Mouse (Mus musculus) liver (tissue): Measurements from ENCODE around the gene Zfp385a.

ENCODE experiments used
- DNase-seq: peaks from one replicate; pipeline ENCODE4 v3.0.0-alpha.2; 2020; ENCODE audit warnings: mixed read lengths

The Zfp385a gene

DNA sequence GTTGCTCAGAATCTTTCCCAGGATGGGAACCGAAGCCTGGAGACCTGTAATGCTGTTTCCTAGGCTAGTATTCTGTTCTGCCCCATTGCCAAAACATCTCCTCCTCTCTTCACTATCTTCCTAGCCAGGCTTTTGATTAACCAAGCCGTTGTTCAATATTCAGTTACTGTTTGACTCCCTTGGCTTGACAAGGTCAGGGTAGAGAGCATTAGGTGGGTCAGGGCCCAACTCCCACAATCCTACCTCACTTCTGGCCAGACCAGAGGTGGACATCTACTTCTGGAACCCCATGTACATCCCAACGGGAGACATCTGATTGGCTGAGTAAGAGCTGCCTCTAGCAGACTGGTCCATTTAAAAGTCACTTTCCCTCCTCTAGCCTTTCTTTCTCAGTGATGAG lies 23.1 kb upstream of the Zfp385a start:
- no peak for DNase-seq

DNA sequence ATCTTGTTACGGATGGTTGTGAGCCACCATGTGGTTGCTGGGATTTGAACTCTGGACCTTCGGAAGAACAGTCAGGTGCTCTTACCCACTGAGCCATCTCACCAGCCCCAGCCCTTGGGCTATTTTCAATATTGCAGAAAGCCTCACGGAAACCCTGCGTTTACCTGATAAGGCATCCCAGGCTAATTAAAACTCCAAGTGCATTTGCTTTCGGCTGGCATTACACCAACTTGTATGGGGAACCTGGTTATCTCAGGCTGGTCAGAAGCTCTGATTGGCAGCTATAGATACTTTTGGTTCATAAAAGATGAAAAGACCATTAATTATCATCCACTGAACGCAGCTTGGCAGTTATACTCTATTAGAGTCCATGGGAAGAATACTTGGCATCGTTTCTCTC lies 22.4 kb upstream of the Zfp385a start:
- DNase-seq = peak; percentile 60

DNA sequence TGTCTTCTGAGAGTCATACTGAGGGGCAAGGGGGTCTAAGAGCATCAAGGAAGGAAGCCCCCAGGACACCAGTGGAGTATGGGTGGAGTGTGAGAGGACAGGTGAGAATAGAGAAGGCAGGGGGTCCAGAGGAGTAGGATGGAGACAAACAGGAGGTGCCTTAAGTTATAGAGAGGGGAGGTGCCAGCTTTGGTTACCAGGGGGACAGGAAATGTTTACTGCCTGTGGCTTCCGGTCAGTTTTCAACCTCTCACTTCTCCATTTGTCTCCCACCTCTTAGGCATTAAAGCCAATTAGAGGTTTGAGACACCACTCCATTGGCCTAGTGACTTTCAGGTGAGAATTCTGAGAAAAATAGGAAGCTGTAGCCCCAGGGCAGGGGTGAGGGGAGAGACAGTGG lies 21.4 kb upstream of the Zfp385a start:
- DNase-seq = no peak

DNA sequence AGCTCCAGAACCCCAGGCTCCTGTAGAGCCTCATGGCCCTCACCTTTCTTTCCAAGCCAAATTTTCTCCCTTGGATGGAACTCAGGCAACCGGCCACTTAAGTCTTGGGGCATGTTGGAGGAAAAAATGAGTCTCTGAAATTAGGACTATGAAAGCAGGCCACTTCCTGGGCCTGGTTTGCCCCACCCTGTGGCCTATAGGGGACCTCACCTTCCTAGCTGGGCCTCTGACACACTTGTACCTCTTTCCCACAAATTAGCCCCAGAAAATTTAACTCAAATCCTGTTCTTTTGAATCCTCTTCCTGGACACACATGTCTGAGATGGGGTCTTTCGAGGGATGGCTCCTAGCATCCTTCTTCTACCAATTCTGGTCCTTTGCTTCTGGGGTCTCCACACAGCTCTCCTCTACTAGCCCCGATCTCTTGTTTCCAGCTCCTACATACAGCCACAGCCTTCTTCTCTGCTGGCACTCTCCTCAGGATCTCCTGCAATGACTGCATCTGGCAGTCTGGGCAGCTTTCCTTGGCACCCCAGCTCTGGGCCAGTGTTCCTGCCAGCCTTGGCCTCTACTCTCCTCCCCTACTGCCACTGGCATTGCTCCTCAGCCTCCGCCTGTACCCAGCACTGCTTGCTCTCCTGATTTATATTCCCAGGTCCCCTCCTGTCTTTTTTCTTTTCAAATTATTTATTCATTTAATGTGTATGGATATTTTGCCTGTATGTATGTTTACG lies 20.1 kb upstream of the Zfp385a start:
- no peak for DNase-seq

DNA sequence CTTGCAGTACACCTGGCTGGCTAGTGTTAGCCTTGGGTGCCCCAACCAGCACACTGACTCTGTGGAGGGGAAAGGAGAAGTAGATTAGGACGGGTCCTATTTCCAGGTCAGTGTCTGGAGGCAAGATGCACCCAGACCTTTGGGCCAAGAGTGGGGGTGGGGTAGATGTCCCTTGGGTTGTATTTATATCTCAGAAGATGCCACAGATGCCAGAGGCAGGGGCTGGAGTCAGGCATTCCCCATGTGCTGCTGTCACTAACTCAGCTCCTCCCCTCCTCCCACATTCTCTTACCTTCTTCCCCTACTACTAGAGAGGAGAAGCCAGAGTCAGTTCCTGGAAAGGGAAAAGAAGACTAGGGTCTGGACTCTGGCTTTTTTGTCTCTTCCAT lies 19.2 kb upstream of the Zfp385a start:
- no peak for DNase-seq

DNA sequence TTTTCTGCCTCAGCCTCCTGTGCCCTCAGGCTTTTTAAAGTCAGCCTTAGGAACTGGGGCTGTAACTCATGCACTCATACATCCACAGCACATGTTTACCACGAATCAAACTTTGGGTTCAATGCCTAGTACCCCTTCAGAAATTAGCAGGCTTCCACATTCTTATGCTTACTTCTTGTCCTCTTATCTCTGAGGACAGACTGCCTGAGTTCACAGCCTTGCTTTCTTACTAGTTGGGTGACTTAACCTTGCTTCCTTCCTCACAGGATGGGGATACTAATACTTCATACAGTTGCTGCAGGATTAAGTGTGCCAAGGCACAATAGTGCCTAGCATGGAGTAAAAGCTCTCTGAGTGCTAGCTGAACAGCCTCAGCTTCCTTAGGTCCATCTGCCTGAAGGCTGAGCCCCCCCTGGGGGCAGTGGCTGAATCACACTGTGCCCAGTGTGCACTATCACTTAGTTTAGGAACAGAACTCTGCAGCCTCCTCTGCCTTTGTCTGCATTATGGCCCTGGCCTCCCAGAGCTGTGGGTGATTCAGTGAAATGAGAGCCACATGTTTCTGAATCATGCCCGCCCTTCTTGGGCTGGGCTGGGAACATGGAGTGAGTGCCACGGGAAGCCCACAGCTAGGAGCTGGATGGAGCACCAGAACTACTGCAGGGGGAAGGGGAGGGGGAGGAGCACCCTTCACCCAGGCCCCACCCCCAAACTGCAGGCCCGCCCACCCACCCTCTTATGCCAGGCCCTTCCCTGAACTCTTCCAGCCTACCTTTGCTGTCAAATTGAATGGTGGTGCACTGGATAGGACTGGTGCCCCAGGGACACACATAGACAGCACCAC lies 18.6 kb upstream of the Zfp385a start:
- peak; percentile 23 for DNase-seq

DNA sequence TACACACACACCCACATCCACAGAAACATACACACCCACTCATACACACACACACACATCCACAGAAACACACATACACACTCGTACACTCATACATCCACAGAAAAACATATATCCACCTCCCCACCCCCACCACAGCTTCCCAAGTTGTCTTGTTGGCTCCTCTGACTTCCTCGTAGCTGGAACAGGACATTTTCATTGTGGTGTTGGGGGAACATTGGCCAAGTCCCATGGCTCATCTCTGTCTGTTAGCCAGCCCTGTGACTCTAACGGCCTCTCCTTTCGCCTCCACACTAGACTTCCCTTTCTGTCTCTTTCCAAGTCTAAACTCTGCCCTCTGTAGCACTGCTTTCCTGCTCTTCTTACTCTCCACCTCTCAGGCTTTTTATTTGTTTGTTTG lies 17.9 kb upstream of the Zfp385a start:
- no peak for DNase-seq

DNA sequence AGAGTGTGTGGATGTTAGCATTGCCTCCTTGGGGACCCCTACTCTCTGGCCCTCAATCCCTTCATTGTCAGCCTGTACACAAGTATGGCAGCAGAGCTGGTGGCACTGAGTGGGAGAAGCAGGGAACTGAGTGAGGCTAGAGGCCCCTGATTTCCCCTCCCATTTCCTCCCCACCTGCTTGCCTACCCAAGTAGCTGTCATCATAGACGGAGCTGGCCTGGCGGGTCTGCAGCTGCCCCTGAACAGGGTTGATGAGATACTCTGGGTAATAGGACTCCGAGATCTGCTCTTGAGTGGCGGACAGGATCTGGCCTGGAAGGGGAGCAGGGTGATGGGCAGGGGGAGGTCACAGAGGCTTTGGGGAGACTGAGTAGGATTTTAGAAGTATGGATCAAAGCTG lies 16.2 kb upstream of the Zfp385a start:
- DNase-seq = no peak

DNA sequence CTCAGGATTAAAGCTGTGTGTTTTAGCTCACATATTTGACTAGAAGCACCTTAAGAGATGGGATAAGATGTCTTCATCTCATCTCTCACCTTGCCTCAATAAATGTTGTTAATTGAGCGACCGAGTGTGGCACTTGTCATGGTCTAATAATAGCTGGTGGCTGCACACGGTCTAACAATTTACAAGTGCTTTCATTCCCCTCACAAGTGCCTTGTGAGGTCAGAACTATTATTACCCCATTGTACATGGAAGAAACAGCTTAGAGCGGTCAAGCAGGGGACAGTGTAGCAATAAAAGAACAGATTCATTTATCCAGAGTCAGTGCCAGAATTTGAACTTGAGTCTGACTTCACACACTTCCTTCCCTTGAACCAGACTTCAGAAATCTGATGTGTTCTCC lies 15.5 kb upstream of the Zfp385a start:
- DNase-seq = no peak

DNA sequence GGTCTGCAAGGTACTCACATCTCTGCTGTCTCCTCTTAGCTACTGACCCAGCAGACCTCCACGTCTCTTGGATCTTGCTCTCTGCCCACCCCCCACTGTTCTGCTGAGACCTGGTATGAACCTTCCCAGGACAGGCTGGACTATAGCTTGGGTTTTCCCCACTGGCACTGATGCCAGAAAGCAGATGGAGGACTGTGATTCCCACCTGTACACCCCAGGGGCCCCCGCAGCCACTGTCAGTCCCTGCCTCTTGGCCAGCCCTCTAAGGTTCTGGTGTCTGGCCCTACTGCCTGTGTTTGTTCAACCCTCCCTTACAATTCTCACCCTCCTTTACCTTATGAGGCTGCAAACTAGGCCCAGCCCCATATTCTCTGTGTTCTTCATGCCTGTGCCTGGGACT lies 14.8 kb upstream of the Zfp385a start:
- DNase-seq = no peak

DNA sequence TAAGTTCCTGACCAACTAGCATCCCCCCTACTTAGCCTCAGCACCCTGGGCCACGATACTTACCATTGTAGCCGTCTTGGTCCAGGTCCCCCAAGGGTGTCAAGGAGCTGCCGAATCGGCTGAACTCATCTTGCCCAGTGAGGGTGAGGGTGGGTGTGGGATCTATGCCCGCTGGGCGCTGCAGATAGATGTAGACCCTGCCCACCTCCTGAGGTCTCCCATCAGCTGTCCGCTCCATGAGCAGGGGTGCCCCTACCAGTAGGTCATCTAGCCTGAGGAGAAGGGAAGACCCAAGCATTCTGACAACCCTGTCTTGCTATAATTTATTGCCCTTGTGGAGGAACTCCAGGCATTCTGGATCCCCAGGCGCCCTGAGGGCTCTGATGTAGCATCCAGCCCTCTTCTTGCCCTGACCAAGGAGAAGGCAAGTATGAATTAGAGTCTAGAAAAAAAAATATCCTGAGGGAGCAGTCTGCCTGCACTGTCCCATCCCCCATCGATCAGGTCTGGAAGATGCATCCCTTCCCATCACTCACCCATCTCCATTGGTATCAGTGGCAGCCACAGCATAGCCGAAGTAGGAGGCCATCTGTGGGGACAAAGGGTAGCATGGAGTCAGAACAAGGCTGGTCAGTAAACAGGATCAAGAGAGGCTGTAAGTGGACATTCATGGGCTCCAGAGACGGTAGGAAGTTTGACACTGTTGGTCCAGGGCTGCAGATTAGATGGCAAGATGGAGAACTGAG lies 13.8 kb upstream of the Zfp385a start:
- DNase-seq = no peak

DNA sequence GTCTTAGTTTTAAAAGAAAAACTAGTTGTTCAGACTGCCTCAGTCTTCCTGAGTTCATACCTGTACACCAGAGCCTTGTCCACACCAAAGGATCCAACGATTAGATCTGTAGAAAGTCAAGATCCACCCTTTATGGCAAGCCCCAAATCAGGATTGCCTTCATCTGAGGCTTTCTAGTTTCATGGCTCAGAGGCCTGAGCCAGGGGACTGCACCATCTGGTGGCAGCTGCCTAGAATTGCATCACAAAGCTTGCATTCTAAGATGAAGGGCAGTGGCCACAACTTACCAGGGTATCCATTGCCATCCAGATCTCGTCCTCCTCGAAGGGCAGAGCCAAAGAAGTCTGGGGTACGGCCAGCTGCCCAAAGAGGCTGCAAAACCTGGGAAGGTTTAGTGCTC lies 13.0 kb upstream of the Zfp385a start:
- DNase-seq = peak; percentile 61

DNA sequence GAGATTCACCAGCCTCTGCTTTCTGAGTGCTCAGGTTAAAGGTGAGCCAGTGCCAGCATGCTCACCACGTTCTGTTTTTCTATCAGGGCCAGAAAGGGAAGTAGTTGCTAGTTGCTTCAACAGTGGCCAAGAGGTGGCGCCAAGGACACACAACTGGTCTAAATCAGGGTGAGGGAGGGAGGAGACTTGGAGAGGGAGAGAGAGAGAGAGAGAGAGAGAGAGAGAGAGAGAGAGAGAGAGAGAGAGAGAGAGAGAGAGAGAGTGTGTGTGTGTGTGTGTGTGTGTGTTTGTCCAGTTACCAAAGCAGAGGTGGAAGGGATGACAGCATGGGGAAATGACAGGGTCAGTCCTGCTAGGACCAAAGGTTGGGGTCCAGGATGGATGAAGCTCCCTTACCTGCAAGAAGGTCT lies 7.4 kb upstream of the Zfp385a start:
- DNase-seq = peak; percentile 70

DNA sequence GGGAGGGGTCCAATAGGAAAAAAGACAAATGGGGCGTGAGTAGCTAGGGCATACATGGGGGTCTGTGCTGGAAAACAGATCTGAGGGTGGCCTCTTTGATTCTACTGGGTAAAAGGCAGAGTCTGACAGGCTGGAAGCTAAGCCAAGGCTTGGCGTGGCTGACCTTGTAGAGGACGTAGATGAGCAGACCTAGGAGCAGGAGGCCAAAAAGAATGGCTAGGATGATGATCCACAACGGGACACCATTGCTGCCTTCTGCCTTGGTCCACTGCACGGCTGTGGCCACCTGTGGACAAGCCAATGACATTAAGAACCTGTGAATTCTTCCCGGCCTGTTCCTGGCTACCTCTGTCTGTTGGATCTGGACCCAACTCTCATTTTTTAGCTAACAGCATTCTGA lies 5.9 kb upstream of the Zfp385a start:
- no peak for DNase-seq

DNA sequence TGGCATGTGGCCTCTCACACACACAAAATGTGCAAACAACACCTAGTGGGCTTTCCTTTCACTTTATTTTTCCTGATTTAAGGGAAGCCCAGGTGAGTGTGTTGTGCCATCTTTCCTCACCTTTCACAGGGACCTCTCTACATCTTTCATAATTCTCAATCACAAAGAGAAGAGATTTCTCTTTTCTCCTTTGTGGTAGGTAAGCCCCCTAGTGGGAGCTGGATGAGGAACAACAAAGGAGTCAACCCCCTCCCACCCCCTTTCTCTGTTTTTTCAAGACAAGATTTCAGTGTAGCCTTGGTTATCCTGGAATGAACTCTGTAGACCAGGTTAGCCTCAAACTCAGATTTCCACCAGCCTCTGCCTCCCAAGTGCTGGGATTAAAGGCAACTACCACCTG lies 3.7 kb upstream of the Zfp385a start:
- DNase-seq = no peak

DNA sequence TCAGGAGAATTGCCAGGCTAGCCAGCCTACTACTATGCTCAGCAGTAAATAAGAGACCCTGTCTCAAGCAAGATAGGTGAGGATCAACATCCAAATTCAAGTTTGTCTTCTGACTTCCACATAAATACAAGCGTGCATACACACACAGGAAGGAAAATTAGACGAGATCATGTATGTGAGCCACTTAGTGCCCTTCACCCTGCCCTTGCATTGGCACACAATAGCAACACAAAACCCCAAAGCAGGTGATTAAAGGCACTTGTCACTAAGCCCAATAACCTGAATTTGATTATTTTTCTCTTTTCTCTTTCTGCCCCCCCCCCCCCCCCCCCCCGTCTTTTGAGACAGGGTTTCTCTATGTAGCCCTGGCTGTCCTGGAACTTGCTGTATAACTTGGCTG lies 3.1 kb upstream of the Zfp385a start:
- DNase-seq = no peak

DNA sequence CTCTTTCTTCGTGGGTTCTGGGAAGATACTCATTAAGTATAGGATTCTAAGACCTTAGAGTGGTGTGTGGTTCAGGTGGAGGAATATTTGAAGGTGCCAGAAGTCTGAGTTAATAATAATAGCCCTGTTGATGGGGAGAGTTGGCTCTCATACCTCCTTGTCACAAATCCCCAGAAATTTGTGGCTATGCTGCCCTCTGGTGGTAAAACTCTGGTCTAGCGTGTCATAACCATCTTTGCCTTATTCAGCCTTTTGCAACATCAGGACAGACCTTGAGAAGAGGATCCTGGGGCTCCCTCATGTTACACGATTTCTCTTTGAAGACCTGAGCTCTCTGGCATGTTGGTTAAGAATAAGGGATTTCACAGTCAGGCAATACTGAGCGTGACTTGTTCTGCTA lies 2.5 kb upstream of the Zfp385a start:
- peak; percentile 76 for DNase-seq

DNA sequence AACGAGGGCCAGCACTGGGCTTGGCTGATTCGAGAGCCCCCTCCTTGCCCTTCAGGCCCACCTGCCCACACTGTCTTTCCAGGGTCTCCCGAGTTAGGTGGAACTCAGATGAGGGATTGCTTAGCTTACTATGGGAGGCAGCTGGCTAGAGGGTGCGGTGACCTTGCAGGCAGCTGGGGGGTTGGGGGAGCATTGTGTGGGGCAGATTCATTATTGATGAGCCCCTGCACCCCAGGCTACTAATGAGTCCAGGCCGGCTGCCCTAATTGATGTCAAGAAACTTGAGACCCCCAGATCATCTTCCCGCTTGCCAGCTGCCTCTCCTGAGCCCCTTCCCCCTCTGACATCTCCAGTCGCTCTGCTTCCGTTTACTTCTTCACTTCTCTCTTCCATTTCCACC lies 1.7 kb upstream of the Zfp385a start:
- no peak for DNase-seq

DNA sequence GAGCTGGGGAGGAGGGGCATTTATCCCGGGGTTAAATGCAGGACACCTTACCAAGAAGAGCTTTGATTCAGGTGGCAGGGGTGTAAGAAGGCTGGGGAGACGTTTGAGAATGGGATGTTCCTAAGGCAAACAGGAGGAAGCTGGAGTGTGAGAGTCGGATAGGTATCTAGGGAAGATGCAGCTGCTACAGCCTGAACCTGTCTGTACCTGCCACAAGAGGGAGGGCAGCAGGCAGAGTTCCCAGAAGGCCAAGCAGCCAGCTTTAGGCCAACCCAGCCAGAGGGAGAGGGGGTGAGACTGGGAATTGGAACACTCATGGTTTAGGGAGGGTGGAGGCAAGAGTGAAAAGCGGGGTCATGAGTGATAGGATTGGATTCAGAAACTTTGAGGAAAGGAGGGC lies 893 bp upstream of the Zfp385a start:
- DNase-seq = no peak

DNA sequence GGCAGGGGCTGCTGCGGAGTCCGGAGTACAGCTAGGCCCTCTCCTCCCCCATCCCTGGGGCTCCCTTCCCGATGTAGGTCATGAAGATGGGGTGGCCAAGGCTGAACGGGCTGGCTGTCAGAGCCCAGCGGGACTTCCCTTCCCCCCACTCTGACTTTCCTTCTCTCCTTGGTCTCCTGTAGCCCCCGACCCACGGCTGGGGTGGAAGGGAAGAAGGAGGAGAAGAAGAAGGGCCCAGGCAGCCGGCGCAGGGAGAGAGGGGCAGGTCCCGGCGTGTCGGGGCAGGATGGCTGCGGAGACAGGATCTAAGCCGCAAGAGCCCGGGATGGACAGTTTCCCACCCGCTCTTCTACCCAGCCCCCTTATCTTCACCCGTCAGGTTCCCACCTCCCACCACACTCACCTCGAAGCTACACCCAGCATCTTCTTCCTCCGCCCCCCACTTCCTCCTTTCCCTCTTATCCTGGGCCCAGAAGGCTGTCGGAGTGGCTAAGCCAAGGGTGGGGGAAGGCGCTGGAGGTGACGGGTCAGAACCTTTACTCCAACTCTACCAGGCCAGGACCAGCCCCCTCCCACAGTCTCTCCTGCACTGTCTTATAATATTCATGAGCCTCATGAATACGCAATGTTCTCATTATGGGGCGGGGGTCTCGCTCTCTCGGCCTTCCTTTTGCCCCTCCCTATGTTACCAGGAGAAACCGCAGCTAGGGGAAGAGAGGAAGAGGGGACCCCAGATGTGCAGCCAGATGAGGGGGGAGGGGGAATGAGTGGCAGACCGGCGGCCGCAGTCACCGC lies 530 bp downstream of the Zfp385a start:
- peak; percentile 60 for DNase-seq

DNA sequence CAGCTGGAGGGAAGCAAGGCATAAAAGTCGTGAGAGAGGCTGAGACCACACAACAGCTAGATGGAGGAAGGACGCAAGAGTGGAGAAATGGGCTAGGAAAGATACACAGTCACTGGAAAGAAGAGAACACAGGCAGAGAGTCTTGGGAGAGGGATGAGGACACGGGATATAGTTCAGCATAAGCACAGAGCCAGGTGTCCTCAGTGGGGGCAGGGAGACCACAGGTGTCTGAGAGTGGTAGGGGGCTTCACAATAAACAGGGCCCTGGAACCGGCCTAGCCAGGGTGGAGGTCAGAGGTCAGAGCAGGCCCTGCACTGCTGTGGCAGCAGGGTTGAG lies 1.1 kb downstream of the Zfp385a start:
- DNase-seq = no peak

DNA sequence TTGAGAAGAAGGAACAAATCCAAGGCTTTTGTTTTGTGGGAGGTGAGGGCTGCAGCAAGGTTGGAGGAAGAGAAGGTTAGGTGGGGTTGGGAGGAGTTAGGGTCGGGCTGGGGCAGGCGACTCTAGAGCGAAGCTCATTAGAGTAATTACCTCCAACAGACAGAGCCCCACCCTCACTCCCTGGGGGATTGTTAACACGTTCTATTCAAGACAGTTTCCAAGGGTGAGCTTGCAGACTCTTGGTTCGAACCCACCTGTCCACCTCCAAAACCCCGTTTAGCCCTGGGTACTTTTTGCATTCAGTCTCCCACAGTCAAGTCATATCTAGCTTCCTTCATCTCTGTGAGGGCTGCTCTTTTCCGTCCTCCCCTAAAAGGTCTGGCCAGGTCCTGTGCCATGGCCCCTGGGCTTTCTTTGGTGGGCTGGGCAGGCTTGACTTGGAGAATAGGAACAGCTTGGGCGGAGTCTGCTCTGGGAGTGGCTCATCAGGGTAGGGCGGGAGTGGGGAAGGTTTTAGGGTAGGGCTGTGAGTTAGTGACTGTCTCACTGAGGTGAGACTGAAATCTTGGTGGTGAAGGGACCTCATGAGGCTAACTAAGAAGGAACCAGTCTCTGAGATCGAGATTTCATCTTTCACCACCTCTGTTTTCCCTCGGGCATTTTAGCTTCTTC lies 2.8 kb downstream of the Zfp385a start:
- DNase-seq = no peak
